Mouse (Mus musculus) heart, adult 8-10 months (tissue): ENCODE results near the gene Racgap1. TPM values are rescaled to one million over a fixed set of nuclear protein-coding genes. Genes with fewer than 3 reads are reported as not detected.

Source experiments
- DNase-seq: peaks from one replicate; pipeline ENCODE4 v3.0.0; 2022; ENCODE audit warnings: low spot score
- total RNA-seq, 4 experiments: library from RNA; stranded (reverse); gene quantifications; 2 replicates each; pipeline ENCODE4 v1.2.4; 2022

Gene Racgap1
- total RNA-seq, 4 experiments from 2014 or later = 0.46 to 1.6 (median 0.99) TPM

GRCm38 (mm10) chr15:99590429-99591084 lies 60.9 kb downstream of the Racgap1 start, which contains the start of gene Aqp5:
Gene Aqp5, plus strand, starts transcription at chr15:99590782.
- DNase-seq = no peak

DNA sequence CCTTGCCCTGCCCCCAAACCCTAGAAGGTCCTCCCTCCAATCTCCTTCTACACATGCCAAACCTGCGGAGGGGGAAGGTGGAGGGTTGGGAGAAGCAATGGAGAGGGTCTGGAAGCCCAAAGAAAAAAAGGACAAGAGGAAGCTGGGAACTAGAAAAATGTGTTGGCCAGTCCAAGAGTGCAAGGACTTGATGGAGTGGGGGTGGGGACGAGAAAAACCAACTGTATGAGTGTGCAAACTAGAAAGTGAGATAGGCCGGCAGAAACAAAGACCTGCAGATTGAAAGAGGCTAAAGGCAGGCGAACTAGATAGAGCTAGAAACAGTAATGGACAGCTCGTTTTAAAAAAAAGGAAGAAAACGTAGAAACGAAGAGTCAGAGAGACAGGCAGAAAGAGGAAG lies 61.8 kb downstream of the Racgap1 start:
- DNase-seq = no peak

- DNase-seq = no peak
Measured at GRCm38 (mm10) chr15:99589237-99589636, 62.2 kb downstream of the Racgap1 start.

- no peak for DNase-seq
Measured at GRCm38 (mm10) chr15:99586525-99586924, 64.9 kb downstream of the Racgap1 start.

- DNase-seq = no peak
Measured at GRCm38 (mm10) chr15:99585741-99586140, 65.7 kb downstream of the Racgap1 start.

DNA sequence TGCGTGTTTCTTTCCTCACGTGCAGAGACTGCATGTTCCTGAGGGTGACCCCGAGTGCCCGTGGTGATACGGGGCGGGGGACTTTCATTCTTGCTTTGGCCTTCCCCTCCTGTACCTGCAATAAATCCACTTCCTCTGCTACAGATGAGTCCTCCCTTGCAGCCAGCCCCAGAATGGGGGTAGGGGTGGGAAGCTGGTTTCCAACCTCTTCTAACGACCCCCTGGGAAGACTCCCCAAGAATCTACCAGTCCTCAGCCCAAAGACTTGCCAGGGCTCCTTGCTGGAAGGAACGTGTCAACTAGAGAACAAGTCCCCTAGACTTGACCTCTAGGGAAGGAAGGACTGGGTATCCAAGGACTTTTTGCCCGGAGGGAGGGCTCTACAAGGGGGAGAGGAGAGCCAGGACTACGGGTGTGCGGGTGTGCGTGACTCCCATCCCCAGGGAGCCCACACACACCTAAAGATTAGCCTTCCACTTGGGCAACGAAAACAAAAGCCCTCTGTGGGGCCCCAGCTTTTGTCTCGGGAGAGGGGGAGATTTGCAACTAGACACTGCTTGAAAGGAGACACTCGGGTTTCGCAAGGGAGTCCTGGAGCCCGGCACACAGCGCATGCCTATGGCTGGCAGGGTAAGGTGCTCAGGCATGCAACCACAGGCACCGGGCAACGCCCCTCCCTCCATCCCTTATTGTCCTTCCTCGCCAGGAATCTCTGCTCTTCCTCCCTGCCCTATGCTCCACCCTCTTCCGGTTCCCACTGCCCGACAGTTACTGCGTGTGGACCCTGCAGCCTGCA lies 66.9 kb downstream of the Racgap1 start:
- no peak for DNase-seq

DNA sequence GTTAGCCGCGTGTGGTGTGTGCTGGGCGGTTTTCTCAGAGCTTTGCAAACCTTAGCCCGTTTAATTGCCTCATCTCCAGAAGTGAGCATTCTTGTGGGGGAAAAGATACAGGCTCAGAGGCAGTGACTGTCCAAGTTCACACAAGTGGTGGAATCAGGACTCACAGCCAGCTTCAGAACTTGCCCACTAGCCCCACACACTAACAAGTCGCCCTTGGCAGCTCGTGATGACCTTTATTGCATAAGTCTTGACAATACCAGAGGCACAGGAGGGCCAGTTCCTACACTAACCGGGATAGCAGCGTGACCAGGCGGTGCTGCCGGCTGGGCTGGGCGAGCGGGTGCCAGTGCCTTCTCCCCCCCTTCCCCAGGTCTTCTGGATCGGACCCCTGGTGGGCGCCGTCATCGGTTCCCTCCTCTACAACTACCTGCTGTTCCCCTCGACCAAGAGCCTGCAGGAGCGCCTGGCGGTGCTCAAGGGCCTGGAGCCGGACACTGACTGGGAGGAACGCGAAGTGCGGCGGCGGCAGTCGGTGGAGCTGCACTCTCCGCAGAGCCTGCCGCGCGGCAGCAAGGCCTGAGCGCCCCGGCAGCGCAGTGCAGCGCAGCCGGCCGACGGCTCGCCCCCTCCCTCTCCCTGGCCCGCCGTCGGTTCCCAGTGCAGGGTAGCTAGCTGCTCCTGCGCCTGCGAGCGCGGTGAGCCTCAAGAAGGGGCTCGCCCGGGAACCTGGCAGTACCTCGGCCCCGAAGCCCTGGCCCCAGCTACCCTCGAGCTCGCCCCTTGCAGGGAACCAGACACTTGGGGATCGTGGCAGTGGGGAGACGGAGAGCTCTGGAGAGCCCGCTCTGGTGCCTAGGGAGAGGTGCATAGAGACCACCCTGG lies 67.8 kb downstream of the Racgap1 start:
- peak; percentile 4 for DNase-seq

- DNase-seq = no peak
Measured at GRCm38 (mm10) chr15:99578802-99579485, 72.5 kb downstream of the Racgap1 start, which contains the start of gene Aqp2. Gene Aqp2, plus strand, starts transcription at chr15:99579055.

Other genes with a start within 250 kb of the Racgap1 start
- 1 to 10 TPM; 3.2 to 5.2 (median 4.4) TPM for gene Nckap5l, start 193.9 kb downstream of the Racgap1 start, total RNA-seq
- gene Bcdin3d, start 176.9 kb downstream of the Racgap1 start, total RNA-seq = 1 to 10 TPM; 3.0 to 3.4 (median 3.3) TPM
- gene Faim2, start 123.5 kb downstream of the Racgap1 start, total RNA-seq = under 1 TPM in 3 of 4 experiments, not detected in 1; 0.13 to 0.25 (median 0.14) TPM
- not detected for gene Aqp2, start 72.6 kb downstream of the Racgap1 start, total RNA-seq
- under 1 TPM in 3 of 4 experiments, not detected in 1; 0.26 to 0.57 (median 0.37) TPM for gene Aqp5, start 60.9 kb downstream of the Racgap1 start, total RNA-seq
- under 1 TPM in 2 of 4 experiments, not detected in 2; 0.17 to 0.41 TPM for gene Aqp6, start 50.3 kb downstream of the Racgap1 start, total RNA-seq
- gene Asic1, start 18.7 kb upstream of the Racgap1 start, total RNA-seq = under 1 TPM; 0.14 to 0.56 (median 0.35) TPM
- gene Smarcd1, start 50.5 kb upstream of the Racgap1 start, total RNA-seq = 10 to 100 TPM; 21.7 to 25.8 (median 24.5) TPM
- gene Gm17349, start 53.8 kb upstream of the Racgap1 start, total RNA-seq = 1 to 10 TPM; 2.4 to 3.3 (median 2.9) TPM
- gene Gpd1, start 65.9 kb upstream of the Racgap1 start, total RNA-seq = 10 to 100 TPM; 38.6 to 59.0 (median 49.5) TPM
- 100 to 1,000 TPM; 240 to 284 (median 258) TPM for gene Cox14, start 74.0 kb upstream of the Racgap1 start, total RNA-seq
- gene Cers5, start 121.2 kb upstream of the Racgap1 start, total RNA-seq = 10 to 100 TPM; 17.8 to 23.6 (median 18.1) TPM
- 10 to 100 TPM; 17.6 to 21.7 (median 20.4) TPM for gene Lima1, start 223.8 kb upstream of the Racgap1 start, total RNA-seq